Mouse (Mus musculus): ENCODE data around the gene Nr1i3. TPM values are rescaled to one million over a fixed set of nuclear protein-coding genes. Genes with fewer than 3 reads are reported as not detected.
A peak's percentile ranks its signal among the peaks of the same experiment; 100 is the strongest.

Gene Nr1i3
- polyA plus RNA-seq, 1 experiment = 0.23 TPM

GRCm38 (mm10) chr1:171250680-171251593 is 37.2 kb downstream of the Nr1i3 start, which contains the start of gene Ndufs2:
Ndufs2 (minus strand) TSS chr1:171251388.
- peak within 1 kb of the TSS; percentile 24 for H3K4me3 ChIP-seq (replicated peaks; ENCODE audit: insufficient read depth, low read depth, low read length)
- H3K27ac ChIP-seq (ENCODE audit: insufficient read depth, low read length) = no peak within 1 kb of the TSS; the same call in 1 of the 2 replicates
- DNase-seq = peak in 1 of 2 experiments; percentile 30
- TF ChIP-seq CTCF (IDR thresholded peaks at IDR 0.05; ENCODE audit: borderline replicate concordance, insufficient read depth, low read depth, low read length) (no peak), POLR2A (IDR thresholded peaks at IDR 0.05; ENCODE audit: borderline replicate concordance, insufficient read depth, low read length) (no peak)
- H3K27me3 ChIP-seq (ENCODE audit: control insufficient read depth, insufficient read depth, low read length) = no peaks in the 10 kb centered on the region
- WGBS = 13% methylated on average over 26 of the region's 26 CpGs
- peaks cover 3% of the 10 kb centered on the region; the same call in 1 of the 2 replicates for H3K4me1 ChIP-seq (ENCODE audit: control insufficient read depth, insufficient read depth, low read length)

GRCm38 (mm10) chr1:171251594-171252324 is 38.0 kb downstream of the Nr1i3 start:
- WGBS = 25% methylated on average over 13 of the region's 13 CpGs

GRCm38 (mm10) chr1:171252415-171252814 is 38.6 kb downstream of the Nr1i3 start:
- no peak overlapping the region for H3K4me3 ChIP-seq (replicated peaks; ENCODE audit: insufficient read depth, low read depth, low read length)

More at GRCm38 (mm10) chr1:171251594-171252324, 38.0 kb downstream of the Nr1i3 start:
- H3K27ac ChIP-seq (ENCODE audit: insufficient read depth, low read length) = no peak overlapping the region
- peaks cover 3% of the 10 kb centered on the region; the same call in 1 of the 2 replicates for H3K4me1 ChIP-seq (ENCODE audit: control insufficient read depth, insufficient read depth, low read length)
- H3K4me3 ChIP-seq (replicated peaks; ENCODE audit: insufficient read depth, low read depth, low read length) = peak overlapping the region; percentile 20
- no peak for DNase-seq
- TF ChIP-seq POLR2A (IDR thresholded peaks at IDR 0.05; ENCODE audit: borderline replicate concordance, insufficient read depth, low read length) (no peak), CTCF (IDR thresholded peaks at IDR 0.05; ENCODE audit: borderline replicate concordance, insufficient read depth, low read depth, low read length) (no peak)
- no peaks in the 10 kb centered on the region for H3K27me3 ChIP-seq (ENCODE audit: control insufficient read depth, insufficient read depth, low read length)

GRCm38 (mm10) chr1:171256095-171256818 is 42.5 kb downstream of the Nr1i3 start:
- 83% methylated on average over 24 of the region's 24 CpGs for WGBS
- DNase-seq = no peak
- Histone ChIP-seq H3K27me3 (ENCODE audit: control insufficient read depth, insufficient read depth, low read length) (no peaks in the 10 kb centered on the region), H3K27ac (ENCODE audit: insufficient read depth, low read length) (no peak overlapping the region), H3K4me1 (ENCODE audit: control insufficient read depth, insufficient read depth, low read length) (no peaks in the 10 kb centered on the region; the same call in 1 of the 2 replicates), H3K4me3 (replicated peaks; ENCODE audit: insufficient read depth, low read depth, low read length) (no peak overlapping the region)
- no peak for TF ChIP-seq CTCF (IDR thresholded peaks at IDR 0.05; ENCODE audit: borderline replicate concordance, insufficient read depth, low read depth, low read length)
- no peak for TF ChIP-seq POLR2A (IDR thresholded peaks at IDR 0.05; ENCODE audit: borderline replicate concordance, insufficient read depth, low read length)

More at GRCm38 (mm10) chr1:171252415-171252814, 38.6 kb downstream of the Nr1i3 start:
- Histone ChIP-seq H3K27me3 (ENCODE audit: control insufficient read depth, insufficient read depth, low read length) (no peaks in the 10 kb centered on the region), H3K4me1 (ENCODE audit: control insufficient read depth, insufficient read depth, low read length) (peaks cover 3% of the 10 kb centered on the region; the same call in 1 of the 2 replicates), H3K27ac (ENCODE audit: insufficient read depth, low read length) (no peak overlapping the region)
- 23% methylated on average over 17 of the region's 17 CpGs for WGBS
- no peak for TF ChIP-seq CTCF (IDR thresholded peaks at IDR 0.05; ENCODE audit: borderline replicate concordance, insufficient read depth, low read depth, low read length)
- TF ChIP-seq POLR2A (IDR thresholded peaks at IDR 0.05; ENCODE audit: borderline replicate concordance, insufficient read depth, low read length) = no peak
- no peak for DNase-seq

- Histone ChIP-seq H3K4me1 (ENCODE audit: control insufficient read depth, insufficient read depth, low read length) (no peaks in the 10 kb centered on the region; the same call in 1 of the 2 replicates), H3K27ac (ENCODE audit: insufficient read depth, low read length) (no peak overlapping the region), H3K27me3 (ENCODE audit: control insufficient read depth, insufficient read depth, low read length) (no peaks in the 10 kb centered on the region), H3K4me3 (replicated peaks; ENCODE audit: insufficient read depth, low read depth, low read length) (no peak overlapping the region)
- WGBS = 59% methylated on average over 15 of the region's 15 CpGs
- DNase-seq = peak; percentile 58 to 66
- TF ChIP-seq CTCF (IDR thresholded peaks at IDR 0.05; ENCODE audit: borderline replicate concordance, insufficient read depth, low read depth, low read length) (peak; percentile 61), POLR2A (IDR thresholded peaks at IDR 0.05; ENCODE audit: borderline replicate concordance, insufficient read depth, low read length) (no peak)
Observed at GRCm38 (mm10) chr1:171256937-171257548, 43.3 kb downstream of the Nr1i3 start.

GRCm38 (mm10) chr1:171257781-171258180 is 44.0 kb downstream of the Nr1i3 start:
- WGBS = 69% methylated on average over 9 of the region's 9 CpGs
- no peak overlapping the region for H3K4me3 ChIP-seq (replicated peaks; ENCODE audit: insufficient read depth, low read depth, low read length)
- H3K27ac ChIP-seq (ENCODE audit: insufficient read depth, low read length) = no peak overlapping the region
- peaks cover 4% of the 10 kb centered on the region; the same call in 1 of the 2 replicates for H3K4me1 ChIP-seq (ENCODE audit: control insufficient read depth, insufficient read depth, low read length)
- H3K27me3 ChIP-seq (ENCODE audit: control insufficient read depth, insufficient read depth, low read length) = no peaks in the 10 kb centered on the region
- DNase-seq = no peak
- no peak for TF ChIP-seq CTCF (IDR thresholded peaks at IDR 0.05; ENCODE audit: borderline replicate concordance, insufficient read depth, low read depth, low read length)
- no peak for TF ChIP-seq POLR2A (IDR thresholded peaks at IDR 0.05; ENCODE audit: borderline replicate concordance, insufficient read depth, low read length)

All from cerebellum, adult 2 months (tissue).